Mouse (Mus musculus) hindlimb bud, embryonic 11.5 days (tissue): Measurements from ENCODE around the gene Fam209.

Experiments
- DNase-seq: peaks from one replicate; pipeline ENCODE4 v3.0.0-alpha.2; 2012; ENCODE audit warnings: low read depth, low spot score; ENCODE audit errors: extremely low spot score

The Fam209 gene

GRCm38 (mm10) chr2:172472318-172472717 is at the start of gene Fam209:
Gene Fam209 (plus strand): TSS chr2:172472520.
- DNase-seq = no peak

GRCm38 (mm10) chr2:172430609-172431008 is 41.7 kb upstream of the Fam209 start:
- DNase-seq = no peak

GRCm38 (mm10) chr2:172433746-172434145 is 38.6 kb upstream of the Fam209 start:
- DNase-seq = no peak

- DNase-seq = no peak
Measured at GRCm38 (mm10) chr2:172437371-172437952, 34.9 kb upstream of the Fam209 start.

GRCm38 (mm10) chr2:172439843-172440639 is 32.3 kb upstream of the Fam209 start, which contains the start of gene Rtf2:
Gene Rtf2 (plus strand): TSS chr2:172440556.
- DNase-seq = peak; percentile 91

- no peak for DNase-seq
Measured at GRCm38 (mm10) chr2:172440640-172441005, 31.7 kb upstream of the Fam209 start.

- DNase-seq = no peak
Measured at GRCm38 (mm10) chr2:172441176-172441575, 31.1 kb upstream of the Fam209 start.

- DNase-seq = no peak
Measured at GRCm38 (mm10) chr2:172445617-172446016, 26.7 kb upstream of the Fam209 start.

GRCm38 (mm10) chr2:172447317-172447716 is 25.0 kb upstream of the Fam209 start:
- no peak for DNase-seq

- DNase-seq = no peak
Measured at GRCm38 (mm10) chr2:172448329-172448728, 24.0 kb upstream of the Fam209 start.

GRCm38 (mm10) chr2:172450640-172451039 is 21.7 kb upstream of the Fam209 start:
- no peak for DNase-seq

GRCm38 (mm10) chr2:172452031-172452430 is 20.3 kb upstream of the Fam209 start:
- DNase-seq = no peak

- no peak for DNase-seq
Measured at GRCm38 (mm10) chr2:172452458-172452857, 19.9 kb upstream of the Fam209 start.

- no peak for DNase-seq
Measured at GRCm38 (mm10) chr2:172458496-172458895, 13.8 kb upstream of the Fam209 start, which contains the start of gene Gcnt7. Gene Gcnt7 (minus strand): TSS chr2:172458596.

GRCm38 (mm10) chr2:172460647-172461046 is 11.7 kb upstream of the Fam209 start:
- DNase-seq = no peak

- no peak for DNase-seq
Measured at GRCm38 (mm10) chr2:172462813-172463212, 9.5 kb upstream of the Fam209 start.

- DNase-seq = no peak
Measured at GRCm38 (mm10) chr2:172466427-172467132, 5.7 kb upstream of the Fam209 start.

- DNase-seq = no peak
Measured at GRCm38 (mm10) chr2:172467206-172467605, 5.1 kb upstream of the Fam209 start.

GRCm38 (mm10) chr2:172468346-172468819 is 3.9 kb upstream of the Fam209 start:
- no peak for DNase-seq

- DNase-seq = no peak
Measured at GRCm38 (mm10) chr2:172473591-172473990, 1.3 kb downstream of the Fam209 start.

GRCm38 (mm10) chr2:172474970-172475369 is 2.6 kb downstream of the Fam209 start:
- no peak for DNase-seq
